Mouse (Mus musculus) cortical plate, adult 2 months (tissue): ENCODE results near the gene Slc15a3. TPM values are rescaled to one million over a fixed set of nuclear protein-coding genes. Genes with fewer than 3 reads are reported as not detected.

Experiments used
- H3K27ac ChIP-seq: fragments of 200-500 bp; 2 replicates; pipeline ENCODE4 v1.5.1; 2012; ENCODE audit warnings: low read length, control low read depth, inconsistent platforms; ENCODE audit not compliant: insufficient read depth
- H3K4me1 ChIP-seq: fragments of 200-500 bp; 2 replicates; pipeline ENCODE4 v1.6.1; 2011; ENCODE audit warnings: low read length; ENCODE audit not compliant: control insufficient read depth, insufficient read depth
- H3K4me3 ChIP-seq: fragments of 200-500 bp; 2 replicates; pipeline ENCODE4 v1.5.1; 2011; ENCODE audit warnings: mild to moderate bottlenecking, low read length, control low read depth; ENCODE audit not compliant: insufficient read depth
- CTCF ChIP-seq: fragments of 200-500 bp; IDR thresholded peaks from 2 replicates; pipeline ENCODE4 v1.5.1; 2011; ENCODE audit warnings: mild to moderate bottlenecking, control low read depth, low read length; ENCODE audit not compliant: insufficient read depth; ENCODE audit errors: extremely low read depth
- POLR2A ChIP-seq: fragments of 200-500 bp; IDR thresholded peaks from 2 replicates; pipeline ENCODE4 v1.6.1; 2011; ENCODE audit warnings: mild to moderate bottlenecking, low read length, control low read depth; ENCODE audit not compliant: insufficient read depth; ENCODE audit errors: extremely low read depth
- polyA plus RNA-seq: library from polyadenylated mRNA; depleted of rRNA; stranded (reverse); fragments of >200 nt; gene quantifications from 2 replicates; pipeline ENCODE4 v1.2.3, GENCODE M21; 2012

Slc15a3 gene
- polyA plus RNA-seq, 1 experiment = 1.3 TPM

- TF ChIP-seq CTCF = no peak
- no peak for TF ChIP-seq POLR2A
- H3K4me3 ChIP-seq = peak overlapping the region; percentile 91
- H3K4me1 ChIP-seq = peaks cover 1% of the 10 kb centered on the region; the same call in 1 of the 2 replicates
- peak overlapping the region; percentile 70; the same call in 1 of the 2 replicates for H3K27ac ChIP-seq
Observed at GRCm38 (mm10) chr19:10867946-10868622, 28.6 kb downstream of the Slc15a3 start.

- H3K4me1 ChIP-seq = peaks cover 1% of the 10 kb centered on the region; the same call in 1 of the 2 replicates
- no peak for TF ChIP-seq POLR2A
- TF ChIP-seq CTCF = no peak
- H3K4me3 ChIP-seq = peak overlapping the region; percentile 91
- H3K27ac ChIP-seq = peak overlapping the region; percentile 19; the same call in 1 of the 2 replicates
Observed at GRCm38 (mm10) chr19:10868623-10869141, 29.2 kb downstream of the Slc15a3 start.

DNA sequence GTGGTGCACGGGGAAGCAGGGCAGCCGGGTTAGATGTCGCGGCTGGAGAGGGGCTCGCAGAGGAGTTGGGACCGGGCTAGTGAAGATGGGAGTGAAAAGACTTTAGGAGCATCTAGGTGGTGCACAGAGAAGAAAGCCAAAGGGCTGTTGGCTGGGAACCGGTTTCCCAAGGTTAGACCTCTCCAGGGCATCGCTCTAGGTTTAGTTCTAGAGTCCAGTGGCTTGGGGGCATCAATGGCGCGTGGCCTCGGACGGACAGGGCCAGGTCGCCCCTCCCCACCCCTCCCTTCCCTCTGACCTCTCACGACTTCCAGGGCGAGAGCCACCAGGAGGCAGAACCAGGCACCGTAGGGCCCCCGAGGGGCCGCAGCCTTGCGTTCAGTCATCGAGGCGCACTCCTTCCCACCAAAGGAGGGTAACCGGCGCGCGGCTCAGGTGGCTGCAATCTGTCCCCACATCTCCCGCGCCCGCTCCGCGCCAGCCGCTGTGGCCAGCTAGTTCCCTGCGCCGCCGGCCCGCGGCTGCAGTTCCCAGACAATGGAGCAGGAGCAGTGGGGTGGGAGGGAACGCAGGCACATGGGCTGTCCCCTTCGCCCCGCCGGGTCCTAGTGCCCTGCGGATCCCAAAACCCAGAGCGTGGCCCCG lies 29.8 kb downstream of the Slc15a3 start:
- Histone ChIP-seq H3K27ac (peak overlapping the region; percentile 58), H3K4me1 (peaks cover 1% of the 10 kb centered on the region; the same call in 1 of the 2 replicates), H3K4me3 (peak overlapping the region; percentile 91)
- TF ChIP-seq CTCF (no peak), POLR2A (peak; percentile 89)

DNA sequence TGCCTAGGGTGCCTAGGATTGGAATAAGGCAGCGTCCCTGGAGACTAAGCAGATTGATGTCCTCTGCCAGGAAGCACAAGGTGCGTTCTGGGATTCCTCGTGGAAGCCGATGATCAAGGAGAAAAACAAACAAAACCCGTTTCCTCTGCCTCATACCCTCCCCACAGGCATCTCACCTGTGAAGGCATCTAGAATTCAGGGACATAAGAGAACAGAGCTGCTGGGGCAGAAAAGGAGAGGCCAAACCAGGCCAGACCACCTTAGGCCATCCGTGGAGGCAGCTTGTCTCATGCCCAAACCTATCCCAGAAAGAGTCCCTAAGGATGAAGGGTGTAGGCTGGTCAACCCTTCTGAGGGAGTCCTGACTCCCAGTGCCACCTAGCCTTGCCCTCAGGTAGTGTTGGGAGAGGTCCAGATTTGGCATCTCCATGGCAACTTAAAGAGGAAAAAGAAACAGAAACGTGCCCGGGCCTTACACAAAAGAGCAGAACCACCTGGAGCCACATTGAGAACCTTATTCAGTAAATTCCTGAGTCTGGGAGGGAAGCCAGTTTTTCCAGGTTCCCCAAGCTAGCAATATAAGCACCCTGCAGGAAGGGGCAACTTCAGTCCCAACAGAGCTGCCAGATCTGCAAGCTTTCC lies 30.5 kb downstream of the Slc15a3 start, which contains the start of gene Tmem132a:
Gene Tmem132a, minus strand, starts transcription at position 55 of the 642 bp plus-strand sequence.
- Histone ChIP-seq H3K4me1 (peaks cover 1% of the 10 kb centered on the region; the same call in 1 of the 2 replicates), H3K27ac (peak within 1 kb of the TSS; percentile 58), H3K4me3 (peak within 1 kb of the TSS; percentile 91)
- no peak for TF ChIP-seq POLR2A
- no peak for TF ChIP-seq CTCF

DNA sequence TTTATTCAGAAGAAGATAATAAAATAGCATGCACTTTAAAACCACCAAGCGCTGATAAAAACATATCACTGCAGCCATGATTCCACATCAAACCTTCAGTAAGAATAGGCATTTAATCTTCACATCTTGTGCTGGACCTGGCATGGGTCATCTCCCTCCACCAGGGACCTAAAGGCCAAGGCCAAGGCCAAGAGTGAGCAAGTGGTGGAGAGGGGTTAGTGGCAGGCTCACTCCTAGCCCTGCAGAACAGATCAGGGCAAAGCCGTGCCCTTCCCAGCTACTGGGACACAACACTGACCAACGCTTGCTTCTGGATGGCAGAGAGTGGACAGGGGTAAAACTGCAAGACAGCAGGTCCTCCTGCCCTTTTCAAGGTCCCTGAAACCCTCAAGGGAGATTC lies 31.1 kb downstream of the Slc15a3 start:
- H3K27ac ChIP-seq = no peak overlapping the region
- TF ChIP-seq CTCF (no peak), POLR2A (no peak)

DNA sequence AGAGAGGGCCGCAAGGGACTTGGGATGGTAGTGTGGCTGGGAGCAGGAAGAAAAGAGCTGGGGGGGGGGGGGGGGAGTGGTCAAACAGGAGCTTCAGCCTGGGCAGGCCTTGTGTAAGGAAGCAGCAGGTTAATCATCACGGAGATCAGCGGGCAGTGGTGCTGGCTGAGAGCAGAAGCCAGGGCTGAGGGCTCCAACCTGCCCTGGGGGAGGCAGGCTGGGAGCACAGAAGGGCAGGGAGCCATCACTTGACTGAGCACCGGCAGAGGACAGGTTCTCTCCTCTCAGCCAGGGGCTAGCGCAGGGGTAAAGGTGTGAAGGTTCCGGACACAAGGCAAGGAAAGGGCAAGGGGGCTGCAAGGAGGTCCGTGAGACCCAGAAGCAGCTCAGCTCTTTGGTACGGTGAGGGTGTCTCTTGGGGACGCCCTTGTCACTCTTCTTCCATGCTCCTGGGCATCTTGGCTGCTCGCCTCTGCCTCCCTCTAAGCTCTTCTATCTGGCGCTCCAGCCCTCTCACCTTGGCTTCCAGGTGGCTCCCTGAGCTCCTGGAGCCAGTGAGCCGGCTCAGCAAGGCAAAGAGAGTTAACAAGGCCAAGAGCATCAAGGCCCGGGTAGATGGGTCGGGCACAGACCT lies 31.9 kb downstream of the Slc15a3 start:
- TF ChIP-seq CTCF (no peak), POLR2A (no peak)
- Histone ChIP-seq H3K4me1 (peaks cover 1% of the 10 kb centered on the region; the same call in 1 of the 2 replicates), H3K4me3 (no peak overlapping the region), H3K27ac (no peak overlapping the region)

More for the DNA sequence above, 31.1 kb downstream of the Slc15a3 start:
- Histone ChIP-seq H3K4me1 (peaks cover 1% of the 10 kb centered on the region; the same call in 1 of the 2 replicates), H3K4me3 (no peak overlapping the region)

- TF ChIP-seq CTCF (no peak), POLR2A (no peak)
- Histone ChIP-seq H3K4me3 (no peak overlapping the region), H3K4me1 (peaks cover 14% of the 10 kb centered on the region), H3K27ac (peak overlapping the region; percentile 64)
Observed at GRCm38 (mm10) chr19:10878201-10878837, 38.8 kb downstream of the Slc15a3 start.

DNA sequence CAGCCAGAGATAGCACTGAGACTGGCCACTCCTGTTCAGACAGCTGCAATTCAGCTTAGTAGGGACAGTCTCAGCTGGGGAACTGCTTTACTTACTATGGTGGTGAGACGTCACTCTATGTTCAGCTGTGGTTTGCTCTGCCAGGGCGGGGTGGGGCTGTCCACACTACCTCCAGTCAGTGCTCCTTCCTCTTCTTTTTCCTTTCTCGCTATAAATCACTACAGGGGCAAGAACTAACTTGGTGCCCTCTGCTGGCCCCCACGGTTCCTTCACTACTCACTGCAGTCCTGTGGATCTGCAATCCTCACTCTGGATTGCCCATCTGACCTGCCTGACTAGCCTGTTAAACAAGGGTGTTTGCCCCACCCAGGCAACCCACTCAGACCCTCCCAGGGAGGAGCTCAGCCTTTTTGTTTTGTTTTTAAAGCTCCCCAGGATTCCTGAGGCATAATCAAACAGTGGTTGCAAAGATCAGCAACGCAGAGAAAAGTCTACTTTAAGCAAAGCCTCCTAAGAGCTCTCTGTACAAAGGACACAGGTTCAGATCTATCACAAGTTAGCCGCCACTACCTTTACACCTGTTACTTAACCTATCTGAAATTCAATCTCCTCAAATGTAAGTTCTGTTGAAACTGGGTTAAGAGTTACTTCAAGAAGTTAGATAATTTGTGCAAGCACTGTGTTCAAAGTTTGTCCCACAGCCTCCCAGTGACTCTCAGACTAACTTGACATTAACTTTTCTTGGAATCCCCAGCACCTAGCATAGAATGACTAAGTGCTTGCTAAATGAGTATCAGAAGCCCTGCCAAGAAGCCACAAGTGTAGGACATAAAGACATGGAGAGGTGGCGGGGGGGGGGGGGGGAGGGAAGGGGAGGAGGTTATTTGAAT lies 40.8 kb downstream of the Slc15a3 start:
- H3K27ac ChIP-seq = no peak overlapping the region
- peak overlapping the region; percentile 60 for H3K4me3 ChIP-seq
- H3K4me1 ChIP-seq = peaks cover 14% of the 10 kb centered on the region
- peak; percentile 30 for TF ChIP-seq CTCF
- TF ChIP-seq POLR2A = no peak
